Mouse (Mus musculus) heart, embryonic 14.5 days (tissue): Measurements from ENCODE around the gene Tmem125. TPM values are rescaled to one million over a fixed set of nuclear protein-coding genes. Genes with fewer than 3 reads are reported as not detected.
"Not testable (repeated sequence)": the region's sequence is repeated elsewhere in the genome, so short reads cannot be mapped to it uniquely, and the experiment has no call there.

Source experiments
- ATAC-seq: fragments of 200-750 bp; cut with Nextera tagmentation; 2 replicates; pipeline ENCODE4 v1.8.0; 2017; ENCODE audit warnings: low read depth, moderate TSS enrichment; ENCODE audit not compliant: insufficient number of reproducible peaks, insufficient read depth, low FRiP score
- H3K27ac ChIP-seq, 2 experiments: fragments of 200-500 bp in 1 of 2; fragments of 300-500 bp in 1 of 2; sonication (generic) in 1 of 2; replicated peaks in 1 of 2; 2 replicates each; pipeline ENCODE4 v1.5.1; 2012 to 2014; ENCODE audit warnings: low read depth in 2 of 2, low read length in 2 of 2, control low read depth in 1 of 2, mild to moderate bottlenecking in 1 of 2, mixed read lengths in 1 of 2; ENCODE audit not compliant: control insufficient read depth in 1 of 2, insufficient read depth in 1 of 2
- H3K27me3 ChIP-seq: fragments of 300-500 bp; sonication (generic); 2 replicates; pipeline ENCODE4 v1.6.1; 2014; ENCODE audit warnings: mild to moderate bottlenecking, low read length, control low read depth; ENCODE audit not compliant: control insufficient read depth, insufficient read depth
- H3K36me3 ChIP-seq: fragments of 300-500 bp; sonication (generic); 2 replicates; pipeline ENCODE4 v1.6.1; 2014; ENCODE audit warnings: mild to moderate bottlenecking, control low read depth, low read length, mixed read lengths; ENCODE audit not compliant: control insufficient read depth, insufficient read depth
- H3K4me1 ChIP-seq, 2 experiments: fragments of 200-500 bp in 1 of 2; fragments of 300-500 bp in 1 of 2; sonication (generic) in 1 of 2; 2 replicates each; pipeline ENCODE4 v1.6.1; 2012 to 2014; ENCODE audit warnings: low read length in 2 of 2, control low read depth in 1 of 2, mixed read lengths in 1 of 2; ENCODE audit not compliant: control insufficient read depth in 2 of 2, insufficient read depth in 2 of 2
- H3K4me2 ChIP-seq: fragments of 300-500 bp; sonication (generic); 2 replicates; pipeline ENCODE4 v1.6.1; 2014; ENCODE audit warnings: mild to moderate bottlenecking, low read length
- H3K4me3 ChIP-seq, 2 experiments: fragments of 200-500 bp in 1 of 2; fragments of 300-500 bp in 1 of 2; sonication (generic) in 1 of 2; 2 replicates each; pipeline ENCODE4 v1.5.1; 2012 to 2014; ENCODE audit warnings: low read length in 2 of 2, mild to moderate bottlenecking in 2 of 2, control low read depth in 1 of 2, low read depth in 1 of 2, moderate library complexity in 1 of 2; ENCODE audit not compliant: control insufficient read depth in 1 of 2, insufficient read depth in 1 of 2
- H3K9ac ChIP-seq: fragments of 300-500 bp; sonication (generic); 2 replicates; pipeline ENCODE4 v1.6.1; 2014; ENCODE audit warnings: mild to moderate bottlenecking, low read length
- H3K9me3 ChIP-seq: fragments of 300-500 bp; sonication (generic); 2 replicates; pipeline ENCODE4 v1.6.1; 2016; ENCODE audit warnings: low read length, control low read depth; ENCODE audit not compliant: control insufficient read depth
- WGBS: fragments of 180-500 bp; shearing (Covaris S2); extraction: QIAGEN DNeasy Blood & Tissue Kit; methylation state at CpG from one replicate; pipeline ENCODE4 v1.1.7; 2014; 5-methylcytosine and 5-hydroxymethylcytosine counted together
- polyA plus RNA-seq: library from polyadenylated mRNA; unstranded; fragments of >200 nt; fragmentation: Nextera tagmentation; extraction: Ambion mirVana; gene quantifications from 2 replicates; pipeline ENCODE4 v1.2.1, GENCODE M21; 2014

The Tmem125 gene
- polyA plus RNA-seq, 1 experiment from 2014 or later: 0.43 TPM

DNA sequence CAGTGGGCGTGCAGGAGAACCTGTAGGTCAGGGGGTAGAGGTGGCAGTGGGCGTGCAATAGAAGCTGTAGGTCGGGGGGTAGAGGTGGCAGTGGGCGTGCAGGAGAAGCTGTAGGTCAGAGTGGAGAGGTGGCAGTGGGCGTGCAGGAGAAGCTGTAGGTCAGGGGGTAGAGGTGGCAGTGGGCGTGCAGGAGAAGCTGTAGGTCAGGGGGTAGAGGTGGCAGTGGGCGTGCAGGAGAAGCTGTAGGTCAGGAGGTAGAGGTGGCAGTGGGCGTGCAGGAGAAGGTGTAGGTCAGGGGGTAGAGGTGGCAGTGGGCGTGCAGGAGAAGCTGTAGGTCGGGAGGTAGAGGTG, 4.3 kb upstream of the Tmem125 start:
- ATAC-seq: not testable (repeated sequence)

DNA sequence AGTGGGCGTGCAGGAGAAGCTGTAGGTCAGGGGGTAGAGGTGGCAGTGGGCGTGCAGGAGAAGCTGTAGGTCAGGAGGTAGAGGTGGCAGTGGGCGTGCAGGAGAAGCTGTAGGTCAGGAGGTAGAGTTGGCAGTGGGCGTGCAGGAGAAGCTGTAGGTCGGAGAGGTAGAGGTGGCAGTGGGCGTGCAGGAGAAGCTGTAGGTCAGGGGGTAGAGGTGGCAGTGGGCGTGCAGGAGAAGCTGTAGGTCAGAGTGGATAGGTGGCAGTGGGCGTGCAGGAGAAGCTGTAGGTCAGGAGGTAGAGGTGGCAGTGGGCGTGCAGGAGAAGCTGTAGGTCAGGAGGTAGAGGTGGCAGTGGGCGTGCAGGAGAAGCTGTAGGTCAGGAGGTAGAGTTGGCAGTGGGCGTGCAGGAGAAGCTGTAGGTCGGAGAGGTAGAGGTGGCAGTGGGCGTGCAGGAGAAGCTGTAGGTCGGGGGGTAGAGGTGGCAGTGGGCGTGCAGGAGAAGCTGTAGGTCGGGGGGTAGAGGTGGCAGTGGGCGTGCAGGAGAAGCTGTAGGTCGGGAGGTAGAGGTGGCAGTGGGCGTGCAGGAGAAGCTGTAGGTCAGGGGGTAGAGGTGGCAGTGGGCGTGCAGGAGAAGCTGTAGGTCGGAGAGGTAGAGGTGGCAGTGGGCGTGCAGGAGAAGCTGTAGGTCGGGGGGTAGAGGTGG, 3.7 kb upstream of the Tmem125 start:
- H3K27me3 ChIP-seq, H3K36me3 ChIP-seq: not testable (repeated sequence)

More for the DNA sequence above, 4.3 kb upstream of the Tmem125 start:
- WGBS: 78% methylated on average over 10 of the region's 10 CpGs
- H3K9ac ChIP-seq, H3K27ac ChIP-seq, H3K4me2 ChIP-seq, H3K36me3 ChIP-seq, H3K9me3 ChIP-seq, H3K4me1 ChIP-seq, H3K4me3 ChIP-seq, H3K27me3 ChIP-seq: not testable (repeated sequence)

DNA sequence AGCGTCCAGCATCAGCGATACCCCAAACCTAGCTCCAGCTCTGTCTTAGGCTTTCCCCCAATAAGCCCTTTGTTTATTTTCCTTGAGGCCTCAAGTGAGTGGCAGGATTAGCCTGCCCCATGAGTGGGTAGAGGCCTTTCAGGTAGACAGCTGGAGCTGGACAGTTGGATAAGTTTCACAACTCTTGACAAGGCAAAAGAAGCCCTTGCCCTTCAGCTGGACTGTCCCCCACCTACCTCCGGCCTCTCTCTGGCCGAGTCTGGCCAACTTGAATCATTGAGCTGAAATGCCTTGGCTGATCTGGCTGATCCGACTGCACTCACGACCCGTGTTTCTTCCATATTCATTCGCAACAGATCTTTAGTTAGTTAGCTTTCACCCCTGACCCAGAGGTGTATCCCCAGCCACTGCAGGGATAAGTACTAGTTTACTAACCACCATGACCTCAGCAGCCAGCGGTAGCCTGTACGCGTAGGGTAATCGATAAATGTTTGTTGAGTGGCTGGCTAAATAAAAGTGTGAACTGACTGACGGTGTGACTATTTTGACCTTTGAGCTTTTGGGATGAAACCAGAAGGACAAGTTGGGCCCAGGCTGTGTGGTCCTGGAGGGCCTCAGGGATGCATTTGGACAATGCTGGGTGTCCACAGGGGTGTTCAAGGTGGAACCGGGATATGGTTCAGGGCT, 740 bp upstream of the Tmem125 start:
- no peak overlapping the region for H3K9ac ChIP-seq
- no peaks in the 10 kb centered on the region for H3K36me3 ChIP-seq
- no peaks in the 10 kb centered on the region for H3K9me3 ChIP-seq
- H3K27me3 ChIP-seq: peaks cover 6% of the 10 kb centered on the region
- no peak overlapping the region for H3K27ac ChIP-seq
- H3K4me3 ChIP-seq: no peak overlapping the region
- ATAC-seq: no peak
- WGBS: 72% methylated on average over 14 of the region's 14 CpGs
- peaks cover 4 to 7% of the 10 kb centered on the region in 2 experiments; a peak in 1 of 4 replicates for H3K4me1 ChIP-seq
- no peak overlapping the region; the same call in 1 of the 2 replicates for H3K4me2 ChIP-seq

More for the DNA sequence above, 3.7 kb upstream of the Tmem125 start:
- H3K9me3 ChIP-seq, ATAC-seq, H3K9ac ChIP-seq, H3K4me3 ChIP-seq, H3K4me1 ChIP-seq, H3K27ac ChIP-seq, H3K4me2 ChIP-seq: not testable (repeated sequence)
- 85% methylated on average over 22 of the region's 23 CpGs for WGBS

DNA sequence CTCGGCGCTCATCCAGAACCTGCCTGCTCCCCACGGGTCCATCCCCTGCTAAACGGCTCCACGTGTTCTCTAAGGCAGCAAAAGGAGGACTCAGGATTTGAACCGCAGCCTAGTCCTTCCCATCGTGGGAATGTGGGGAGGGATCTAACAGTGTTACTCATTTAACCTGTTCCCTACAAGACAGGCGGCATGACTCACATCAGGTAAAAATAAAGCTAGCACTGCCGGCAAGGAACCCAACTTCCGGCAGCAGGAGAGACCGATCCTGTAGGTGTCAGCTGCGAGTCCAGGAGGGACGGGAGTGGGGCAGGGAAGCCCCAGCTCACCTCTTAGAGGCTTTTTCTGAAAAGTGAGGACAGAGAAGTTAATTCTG, 700 bp downstream of the Tmem125 start:
- peaks cover 6% of the 10 kb centered on the region for H3K27me3 ChIP-seq

DNA sequence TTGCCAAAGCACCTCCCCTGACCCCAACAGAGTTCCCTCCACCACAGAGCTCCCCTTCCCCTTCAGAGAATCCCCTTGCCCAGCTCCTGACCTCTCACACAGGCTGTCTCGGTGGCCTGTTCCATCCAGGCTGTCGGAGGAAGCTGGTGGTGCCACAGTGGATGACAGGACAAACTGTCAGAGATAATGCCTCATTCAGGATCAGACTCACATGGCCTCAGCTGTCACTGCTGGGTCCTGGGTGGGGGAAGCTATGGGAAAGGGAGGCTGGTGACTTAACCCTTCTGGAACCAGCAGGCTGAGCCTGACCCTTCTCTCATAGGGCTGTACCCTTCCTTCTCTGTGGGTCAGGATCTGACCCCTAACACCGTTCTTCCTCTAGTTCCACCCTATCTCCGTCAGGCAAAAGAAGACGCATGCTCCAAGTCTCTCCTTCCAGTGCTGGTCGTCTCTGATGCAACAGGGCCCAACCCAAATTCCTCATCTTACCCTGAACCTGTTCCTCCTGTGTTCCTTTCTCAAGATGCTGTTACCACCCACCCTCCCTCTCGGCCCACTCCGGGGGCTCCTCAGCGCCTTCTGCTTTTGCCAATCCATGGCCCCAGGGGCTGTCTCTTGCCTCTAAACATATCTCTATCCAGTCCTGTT, 1.2 kb downstream of the Tmem125 start:
- H3K4me2 ChIP-seq: peak overlapping the region; percentile 78
- H3K27me3 ChIP-seq: peaks cover 6% of the 10 kb centered on the region
- H3K9ac ChIP-seq: no peak overlapping the region
- no peaks in the 10 kb centered on the region for H3K9me3 ChIP-seq
- 39% methylated on average over 9 of the region's 9 CpGs for WGBS
- H3K27ac ChIP-seq: no peak overlapping the region
- peaks cover 4 to 7% of the 10 kb centered on the region in 2 experiments; a peak in 1 of 4 replicates for H3K4me1 ChIP-seq
- H3K4me3 ChIP-seq: peak overlapping the region in 1 of 2 experiments; percentile 40; a peak in 2 of 4 replicates
- ATAC-seq: no peak
- H3K36me3 ChIP-seq: no peaks in the 10 kb centered on the region

More for the DNA sequence above, 700 bp downstream of the Tmem125 start:
- Histone ChIP-seq H3K36me3 (no peaks in the 10 kb centered on the region), H3K4me2 (peak overlapping the region; percentile 78), H3K4me1 (peaks cover 4 to 7% of the 10 kb centered on the region in 2 experiments; a peak in 1 of 4 replicates), H3K9ac (peak overlapping the region; percentile 57), H3K9me3 (no peaks in the 10 kb centered on the region), H3K4me3 (peak overlapping the region; percentile 36 to 40), H3K27ac (no peak overlapping the region)
- 11% methylated on average over 13 of the region's 13 CpGs for WGBS
- ATAC-seq: no peak

DNA sequence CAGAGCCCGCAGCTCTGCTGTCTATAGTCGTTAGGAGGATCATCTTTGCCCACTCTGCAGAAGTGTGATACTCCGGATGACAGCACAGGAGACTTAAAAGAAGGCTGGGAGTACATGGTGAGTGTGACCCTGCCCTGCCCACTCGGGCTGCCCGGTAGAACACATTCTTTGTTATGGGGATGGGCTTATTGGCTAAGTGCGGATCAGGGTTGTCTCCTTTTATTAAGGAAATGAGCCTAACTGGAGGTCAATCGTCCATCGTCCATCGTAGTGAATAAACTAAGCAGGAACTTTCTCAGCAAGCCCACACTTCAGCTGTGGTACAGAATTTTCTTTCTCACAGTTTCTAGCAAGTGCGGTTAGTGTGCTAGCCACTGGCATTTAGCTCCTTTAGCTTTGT, 3.9 kb downstream of the Tmem125 start:
- Histone ChIP-seq H3K4me2 (no peak overlapping the region), H3K4me3 (no peak overlapping the region), H3K4me1 (peaks cover 4 to 7% of the 10 kb centered on the region in 2 experiments; a peak in 1 of 4 replicates), H3K36me3 (no peaks in the 10 kb centered on the region), H3K27ac (no peak overlapping the region), H3K27me3 (peaks cover 6% of the 10 kb centered on the region), H3K9me3 (no peaks in the 10 kb centered on the region), H3K9ac (no peak overlapping the region)
- no peak for ATAC-seq
- 39% methylated on average over 10 of the region's 10 CpGs for WGBS

DNA sequence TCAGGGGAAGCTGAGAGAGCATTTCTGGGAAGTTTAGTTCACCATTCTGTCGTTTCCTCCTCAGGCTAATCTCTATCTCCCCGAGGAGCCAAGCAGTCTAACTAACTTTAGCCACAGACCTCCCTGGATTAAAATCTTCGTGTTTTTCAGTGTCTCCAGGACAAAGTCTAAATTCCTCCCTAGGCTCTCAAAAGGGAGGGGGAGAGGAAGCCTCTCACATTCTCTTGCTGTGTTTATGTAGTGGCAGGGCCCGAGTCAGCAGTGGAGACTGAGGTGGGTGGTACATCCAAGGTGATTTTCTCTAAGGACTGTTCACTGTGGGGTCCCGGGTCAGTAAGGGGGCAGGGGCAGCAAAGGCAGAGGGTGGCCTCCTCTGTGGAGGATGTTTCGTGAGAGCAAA, 6.0 kb downstream of the Tmem125 start:
- no peak for ATAC-seq
- Histone ChIP-seq H3K4me1 (peaks cover 0 to under 1% of the 10 kb centered on the region in 2 experiments; a peak in 1 of 4 replicates), H3K36me3 (no peaks in the 10 kb centered on the region), H3K27ac (no peak overlapping the region), H3K9ac (no peak overlapping the region), H3K9me3 (no peaks in the 10 kb centered on the region), H3K4me2 (no peak overlapping the region), H3K27me3 (peaks cover 6% of the 10 kb centered on the region), H3K4me3 (no peak overlapping the region)
- 26% methylated on average over 6 of the region's 6 CpGs for WGBS
